Mouse (Mus musculus) lung, postnatal 0 days (tissue): ENCODE measurements at regions not wholly inside any gene's neighbourhood (a gene's known extent, or its start where the extent isn't known, plus 50 kb on each side); places are given as distances from the start of the nearest gene placed in this dataset.

ENCODE experiments used
- CTCF ChIP-seq: IDR thresholded peaks from 2 replicates; pipeline ENCODE4 v1.5.1; 2016; ENCODE audit warnings: antibody characterized with exemption, mild to moderate bottlenecking
- EP300 ChIP-seq: IDR thresholded peaks from 2 replicates; pipeline ENCODE4 v1.6.1; 2016; ENCODE audit warnings: antibody characterized with exemption, mild to moderate bottlenecking, control low read depth

GRCm38 (mm10) chr12:77647841-77648240, 409.9 kb downstream of the Fut8 start:
- TF ChIP-seq CTCF (no peak), EP300 (no peak)
